Mouse (Mus musculus): Measurements from ENCODE around the gene Wfdc21. TPM values are rescaled to one million over a fixed set of nuclear protein-coding genes. Genes with fewer than 3 reads are reported as not detected.
A peak's percentile ranks its signal among the peaks of the same experiment; 100 is the strongest.

The Wfdc21 gene
- polyA plus RNA-seq, 1 experiment from 2014 or later: not detected

DNA sequence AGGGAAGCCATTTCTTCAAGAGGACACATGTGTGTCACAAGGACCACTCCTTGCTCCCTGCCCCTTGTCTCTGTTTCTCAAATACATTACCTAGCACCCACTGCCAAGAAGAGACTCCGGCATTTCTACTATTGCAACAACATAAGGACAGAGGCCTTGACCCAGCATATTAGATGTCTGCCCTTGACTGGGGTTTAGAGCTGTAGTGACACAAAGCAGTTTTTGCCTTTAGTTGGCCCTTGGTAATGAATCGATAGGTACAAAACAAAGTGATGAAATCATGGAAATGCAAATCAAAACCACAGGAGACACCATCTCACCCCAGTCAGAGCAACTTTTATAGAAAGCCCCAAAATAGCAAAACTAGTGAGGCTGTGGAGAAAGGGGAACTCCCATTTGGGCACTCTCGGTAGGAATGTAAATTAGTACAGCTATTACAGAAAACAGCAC lies 9.6 kb upstream of the Wfdc21 start:
- Histone ChIP-seq H3K36me3 (no peaks in the 10 kb centered on the region), H3K4me3 (replicated peaks) (no peak overlapping the region), H3K27ac (no peak overlapping the region), H3K4me1 (replicated peaks) (no peaks in the 10 kb centered on the region), H3K9me3 (no peaks in the 10 kb centered on the region), H3K4me2 (replicated peaks) (no peak overlapping the region), H3K9ac (no peak overlapping the region), H3K27me3 (replicated peaks) (no peaks in the 10 kb centered on the region)
- WGBS: 73% methylated on average over 3 of the region's 3 CpGs
- ATAC-seq: no peak

DNA sequence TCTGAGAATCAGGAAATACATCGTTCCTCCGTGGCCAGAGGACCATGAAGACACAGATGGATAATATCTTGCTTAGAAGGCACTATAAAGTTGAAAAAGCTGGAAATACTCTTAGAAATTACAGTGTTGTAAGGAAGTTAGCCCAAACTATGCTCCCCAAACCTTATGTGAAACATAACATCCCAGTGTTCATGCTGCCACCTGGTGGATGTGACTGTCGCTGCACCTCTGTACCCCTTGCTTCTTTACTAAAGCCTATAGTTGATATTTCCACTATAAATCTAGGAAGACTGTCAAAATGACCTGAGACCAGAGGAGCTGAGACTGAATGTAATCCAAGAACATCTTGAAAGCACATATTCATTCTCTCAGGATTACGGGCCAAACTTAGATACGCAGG lies 7.5 kb upstream of the Wfdc21 start:
- no peak for ATAC-seq
- no peaks in the 10 kb centered on the region for H3K4me1 ChIP-seq (replicated peaks)
- no peak overlapping the region for H3K4me3 ChIP-seq (replicated peaks)
- no peaks in the 10 kb centered on the region for H3K27me3 ChIP-seq (replicated peaks)
- no peak overlapping the region for H3K9ac ChIP-seq
- H3K4me2 ChIP-seq (replicated peaks): no peak overlapping the region
- 21% methylated on average over 5 of the region's 5 CpGs for WGBS
- no peaks in the 10 kb centered on the region for H3K9me3 ChIP-seq
- no peaks in the 10 kb centered on the region for H3K36me3 ChIP-seq
- H3K27ac ChIP-seq: no peak overlapping the region

- Histone ChIP-seq H3K36me3 (no peaks in the 10 kb centered on the region), H3K4me3 (replicated peaks) (no peak overlapping the region), H3K4me1 (replicated peaks) (no peaks in the 10 kb centered on the region), H3K27ac (no peak overlapping the region), H3K9me3 (no peaks in the 10 kb centered on the region), H3K4me2 (replicated peaks) (no peak overlapping the region), H3K27me3 (replicated peaks) (no peaks in the 10 kb centered on the region), H3K9ac (no peak overlapping the region)
- WGBS: 70% methylated on average over 4 of the region's 4 CpGs
- no peak for ATAC-seq
Observed at GRCm38 (mm10) chr11:83740443-83740991, 6.2 kb upstream of the Wfdc21 start.

GRCm38 (mm10) chr11:83741841-83742240 lies 4.9 kb upstream of the Wfdc21 start:
- Histone ChIP-seq H3K9me3 (no peaks in the 10 kb centered on the region), H3K9ac (no peak overlapping the region), H3K27me3 (replicated peaks) (no peaks in the 10 kb centered on the region), H3K27ac (no peak overlapping the region), H3K4me3 (replicated peaks) (no peak overlapping the region), H3K4me1 (replicated peaks) (no peaks in the 10 kb centered on the region), H3K36me3 (no peaks in the 10 kb centered on the region), H3K4me2 (replicated peaks) (no peak overlapping the region)
- WGBS: 66% methylated on average over 5 of the region's 5 CpGs
- ATAC-seq: no peak

- no peak for ATAC-seq
- WGBS: 62% methylated on average over 9 of the region's 9 CpGs
- no peaks in the 10 kb centered on the region for H3K36me3 ChIP-seq
- H3K27ac ChIP-seq: no peak overlapping the region
- no peak overlapping the region for H3K9ac ChIP-seq
- H3K4me1 ChIP-seq (replicated peaks): no peaks in the 10 kb centered on the region
- no peak overlapping the region for H3K4me3 ChIP-seq (replicated peaks)
- H3K4me2 ChIP-seq (replicated peaks): no peak overlapping the region
- no peaks in the 10 kb centered on the region for H3K27me3 ChIP-seq (replicated peaks)
- no peaks in the 10 kb centered on the region for H3K9me3 ChIP-seq
Observed at GRCm38 (mm10) chr11:83742731-83743355, 3.9 kb upstream of the Wfdc21 start.

DNA sequence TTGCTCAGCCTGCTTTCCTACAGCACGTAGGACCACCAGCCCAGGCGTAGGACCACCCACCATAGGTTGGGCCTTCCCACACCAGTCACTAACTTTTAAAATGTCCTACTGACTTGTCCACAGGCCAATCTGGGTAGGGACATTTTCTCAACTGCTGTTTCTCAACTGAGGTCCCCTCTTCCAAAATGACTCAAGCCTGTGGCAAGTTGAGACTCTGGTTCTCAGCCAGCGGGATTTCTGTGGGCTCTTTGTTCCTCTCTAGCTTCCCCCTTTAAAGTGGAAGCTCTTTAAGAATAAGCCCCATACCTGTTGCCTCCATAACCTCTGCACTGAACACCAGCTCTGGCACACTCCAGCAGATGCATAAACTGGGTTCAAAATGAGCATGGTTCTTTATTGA lies 3.2 kb upstream of the Wfdc21 start:
- no peaks in the 10 kb centered on the region for H3K9me3 ChIP-seq
- 70% methylated on average over 3 of the region's 3 CpGs for WGBS
- ATAC-seq: no peak

GRCm38 (mm10) chr11:83746152-83746551 lies 588 bp upstream of the Wfdc21 start:
- Histone ChIP-seq H3K4me1 (replicated peaks) (no peaks in the 10 kb centered on the region), H3K4me3 (replicated peaks) (no peak overlapping the region), H3K9ac (no peak overlapping the region), H3K36me3 (no peaks in the 10 kb centered on the region), H3K4me2 (replicated peaks) (no peak overlapping the region), H3K9me3 (no peaks in the 10 kb centered on the region), H3K27me3 (replicated peaks) (no peaks in the 10 kb centered on the region), H3K27ac (no peak overlapping the region)
- ATAC-seq: no peak
- 69% methylated on average over 4 of the region's 4 CpGs for WGBS

More for the DNA sequence above, 3.2 kb upstream of the Wfdc21 start:
- no peak overlapping the region for H3K4me3 ChIP-seq (replicated peaks)
- no peaks in the 10 kb centered on the region for H3K36me3 ChIP-seq
- H3K27ac ChIP-seq: no peak overlapping the region
- H3K27me3 ChIP-seq (replicated peaks): no peaks in the 10 kb centered on the region
- H3K9ac ChIP-seq: no peak overlapping the region
- H3K4me2 ChIP-seq (replicated peaks): no peak overlapping the region
- H3K4me1 ChIP-seq (replicated peaks): no peaks in the 10 kb centered on the region

GRCm38 (mm10) chr11:83747376-83748265 lies 881 bp downstream of the Wfdc21 start:
- Histone ChIP-seq H3K4me1 (replicated peaks) (no peaks in the 10 kb centered on the region), H3K27me3 (replicated peaks) (0 out of 2 replicates have a peak, but pooled peaks cover 2% of the 10 kb centered on the region), H3K27ac (no peak overlapping the region), H3K36me3 (no peaks in the 10 kb centered on the region), H3K9me3 (no peaks in the 10 kb centered on the region), H3K4me3 (replicated peaks) (no peak overlapping the region), H3K9ac (no peak overlapping the region), H3K4me2 (replicated peaks) (no peak overlapping the region)
- ATAC-seq: no peak
- WGBS: 73% methylated on average over 6 of the region's 6 CpGs

DNA sequence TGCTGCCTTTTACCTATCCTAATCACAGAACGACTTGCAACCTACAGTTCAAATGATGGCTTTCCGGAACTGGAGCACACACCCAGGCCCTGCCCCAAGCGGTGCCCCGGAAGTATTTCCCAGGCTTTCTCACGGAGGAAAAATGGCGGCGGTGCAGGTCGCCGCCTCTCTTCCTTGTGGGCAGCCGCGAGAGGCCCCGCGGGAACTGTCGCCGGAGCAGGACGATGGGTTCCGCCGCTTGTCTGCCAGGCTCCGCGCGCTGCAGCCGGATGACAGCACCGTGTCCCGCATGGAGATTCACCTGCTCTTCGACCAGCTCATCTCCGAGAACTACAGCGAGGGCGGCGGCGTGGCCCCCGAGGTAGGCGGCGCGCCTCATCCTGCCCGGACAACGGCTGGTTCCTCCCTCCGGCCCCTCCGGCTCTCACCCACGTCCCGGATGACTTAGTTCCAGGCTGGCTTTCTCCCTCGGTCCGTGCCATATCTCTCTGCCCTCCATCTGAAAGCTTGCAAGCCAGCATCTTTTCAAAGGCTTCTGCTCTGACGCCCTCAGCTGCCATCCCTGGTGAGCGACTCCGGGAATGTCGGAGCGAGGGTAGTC lies 6.9 kb downstream of the Wfdc21 start, which contains the start of gene Heatr6:
Gene Heatr6 (plus strand): TSS at position 116 of the 601 bp plus-strand sequence.
- Histone ChIP-seq H3K36me3 (peaks cover 10% of the 10 kb centered on the region; the same call in 1 of the 2 replicates), H3K4me1 (replicated peaks) (peaks cover 4% of the 10 kb centered on the region; the same call in 1 of the 2 replicates), H3K27me3 (replicated peaks) (0 out of 2 replicates have a peak, but pooled peaks cover 2% of the 10 kb centered on the region), H3K4me2 (replicated peaks) (peak within 1 kb of the TSS; percentile 69), H3K4me3 (replicated peaks) (peak within 1 kb of the TSS; percentile 79), H3K9me3 (no peaks in the 10 kb centered on the region), H3K27ac (peak within 1 kb of the TSS; percentile 84), H3K9ac (peak within 1 kb of the TSS; percentile 80)
- under 1% methylated on average over 47 of the region's 47 CpGs for WGBS
- ATAC-seq: peak; percentile 98

- no peak for ATAC-seq
- peak overlapping the region; percentile 79 for H3K4me3 ChIP-seq (replicated peaks)
- no peaks in the 10 kb centered on the region for H3K9me3 ChIP-seq
- 3% methylated on average over 8 of the region's 8 CpGs for WGBS
- H3K4me2 ChIP-seq (replicated peaks): peak overlapping the region; percentile 69
- H3K4me1 ChIP-seq (replicated peaks): peaks cover 4% of the 10 kb centered on the region; the same call in 1 of the 2 replicates
- H3K9ac ChIP-seq: peak overlapping the region; percentile 80
- H3K36me3 ChIP-seq: peaks cover 14% of the 10 kb centered on the region
- peak overlapping the region; percentile 84; the same call in 1 of the 2 replicates for H3K27ac ChIP-seq
- 0 out of 2 replicates have a peak, but pooled peaks cover 2% of the 10 kb centered on the region for H3K27me3 ChIP-seq (replicated peaks)
Observed at GRCm38 (mm10) chr11:83754227-83754626, 7.5 kb downstream of the Wfdc21 start.

DNA sequence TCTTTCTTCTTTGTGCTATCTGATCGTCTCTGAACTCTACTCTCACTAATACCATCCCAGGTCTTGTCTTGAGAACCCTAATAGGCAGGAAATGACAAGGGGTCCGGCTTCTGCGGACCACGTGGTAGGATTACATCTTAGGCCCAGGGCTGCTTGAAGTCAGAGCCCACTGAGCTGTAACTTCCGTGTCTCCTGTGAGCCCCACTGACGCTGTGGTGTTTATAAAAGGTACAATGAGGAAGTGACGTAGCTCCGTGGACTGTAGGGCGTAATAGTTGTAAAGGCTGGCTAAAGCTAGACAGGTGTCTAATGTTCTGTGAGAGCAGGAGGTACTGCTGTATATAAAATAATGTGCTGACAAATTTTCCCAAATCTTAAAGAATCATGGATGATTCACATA lies 20.6 kb downstream of the Wfdc21 start:
- H3K27me3 ChIP-seq (replicated peaks): no peaks in the 10 kb centered on the region
- no peak for ATAC-seq
- 87% methylated on average over 9 of the region's 9 CpGs for WGBS
- H3K27ac ChIP-seq: no peak overlapping the region
- no peaks in the 10 kb centered on the region for H3K4me1 ChIP-seq (replicated peaks)
- no peak overlapping the region for H3K9ac ChIP-seq
- peaks cover 48% of the 10 kb centered on the region for H3K36me3 ChIP-seq
- no peak overlapping the region for H3K4me2 ChIP-seq (replicated peaks)
- H3K9me3 ChIP-seq: no peaks in the 10 kb centered on the region
- no peak overlapping the region for H3K4me3 ChIP-seq (replicated peaks)

- 91% methylated on average over 4 of the region's 4 CpGs for WGBS
- Histone ChIP-seq H3K4me1 (replicated peaks) (no peaks in the 10 kb centered on the region), H3K4me3 (replicated peaks) (no peak overlapping the region), H3K36me3 (peaks cover 41% of the 10 kb centered on the region), H3K9me3 (no peaks in the 10 kb centered on the region), H3K27ac (no peak overlapping the region), H3K4me2 (replicated peaks) (no peak overlapping the region), H3K27me3 (replicated peaks) (no peaks in the 10 kb centered on the region), H3K9ac (no peak overlapping the region)
- no peak for ATAC-seq
Observed at GRCm38 (mm10) chr11:83768976-83769375, 22.2 kb downstream of the Wfdc21 start.
